Mouse (Mus musculus) embryonic facial prominence, embryonic 12.5 days (tissue): ENCODE results near the gene Trappc2. TPM values are rescaled to one million over a fixed set of nuclear protein-coding genes. Genes with fewer than 3 reads are reported as not detected.

Experiments used
- ATAC-seq: fragments of 200-750 bp; cut with Nextera tagmentation; 2 replicates; pipeline ENCODE4 v1.8.0; 2017; ENCODE audit not compliant: insufficient number of reproducible peaks, insufficient read depth, low FRiP score, low TSS enrichment
- H3K27ac ChIP-seq: fragments of 300-500 bp; sonication (generic); 2 replicates; pipeline ENCODE4 v1.5.1; 2016; ENCODE audit warnings: mild to moderate bottlenecking
- H3K27me3 ChIP-seq: fragments of 300-500 bp; sonication (generic); 2 replicates; pipeline ENCODE4 v1.6.1; 2016; ENCODE audit warnings: mild to moderate bottlenecking, moderate library complexity
- H3K36me3 ChIP-seq: fragments of 300-500 bp; sonication (generic); 2 replicates; pipeline ENCODE4 v1.6.1; 2016; ENCODE audit warnings: mild to moderate bottlenecking
- H3K4me1 ChIP-seq: fragments of 300-500 bp; sonication (generic); 2 replicates; pipeline ENCODE4 v1.6.1; 2016
- H3K4me2 ChIP-seq: fragments of 300-500 bp; sonication (generic); replicated peaks from 2 replicates; pipeline ENCODE4 v1.6.1; 2016; ENCODE audit warnings: mild to moderate bottlenecking, moderate library complexity
- H3K4me3 ChIP-seq: fragments of 300-500 bp; sonication (generic); 2 replicates; pipeline ENCODE4 v1.5.1; 2016; ENCODE audit warnings: mild to moderate bottlenecking
- H3K9ac ChIP-seq: fragments of 300-500 bp; sonication (generic); 2 replicates; pipeline ENCODE4 v1.6.1; 2016; ENCODE audit warnings: mild to moderate bottlenecking, moderate library complexity
- H3K9me3 ChIP-seq: fragments of 300-500 bp; sonication (generic); 2 replicates; pipeline ENCODE4 v1.6.1; 2016; ENCODE audit warnings: mild to moderate bottlenecking, moderate library complexity
- WGBS: fragments of 180-500 bp; shearing (Covaris S2); methylation state at CpG from one replicate; pipeline ENCODE4 v1.1.7; 2016; 5-methylcytosine and 5-hydroxymethylcytosine counted together
- polyA plus RNA-seq: library from polyadenylated mRNA; unstranded; fragments of >200 nt; fragmentation: Nextera tagmentation; extraction: Ambion mirVana; gene quantifications from 2 replicates; pipeline ENCODE4 v1.2.1, GENCODE M21; 2016

Trappc2 gene
- polyA plus RNA-seq, 1 experiment from 2014 or later = 31.2 TPM

GRCm38 (mm10) chrX:166477393-166477792 is 37.0 kb downstream of the Trappc2 start:
- no peaks in the 10 kb centered on the region for H3K4me1 ChIP-seq
- no peaks in the 10 kb centered on the region for H3K9me3 ChIP-seq
- peak overlapping the region; percentile 53 for H3K4me2 ChIP-seq
- no peaks in the 10 kb centered on the region for H3K36me3 ChIP-seq
- H3K4me3 ChIP-seq = 0 out of 2 replicates have a peak overlapping the region, but pooled peaks have one; percentile 10
- H3K9ac ChIP-seq = no peak overlapping the region
- H3K27me3 ChIP-seq = 0 out of 2 replicates have a peak, but pooled peaks cover 5% of the 10 kb centered on the region
- no peak overlapping the region for H3K27ac ChIP-seq
- 62% methylated on average over 6 of the region's 6 CpGs for WGBS
- ATAC-seq = no peak

GRCm38 (mm10) chrX:166478631-166479364 is 38.4 kb downstream of the Trappc2 start:
- no peak for ATAC-seq
- peak overlapping the region; percentile 59 for H3K4me3 ChIP-seq
- H3K9ac ChIP-seq = peak overlapping the region; percentile 65
- no peaks in the 10 kb centered on the region for H3K36me3 ChIP-seq
- no peaks in the 10 kb centered on the region for H3K9me3 ChIP-seq
- 26% methylated on average over 28 of the region's 28 CpGs for WGBS
- peak overlapping the region; percentile 53 for H3K4me2 ChIP-seq
- H3K4me1 ChIP-seq = no peaks in the 10 kb centered on the region
- H3K27ac ChIP-seq = peak overlapping the region; percentile 81
- H3K27me3 ChIP-seq = 0 out of 2 replicates have a peak, but pooled peaks cover 5% of the 10 kb centered on the region

GRCm38 (mm10) chrX:166479365-166479983 is 39.1 kb downstream of the Trappc2 start, which contains the start of gene Rab9:
Rab9 (minus strand) TSS chrX:166479867.
- WGBS = 17% methylated on average over 36 of the region's 41 CpGs
- peak within 1 kb of the TSS; percentile 65 for H3K9ac ChIP-seq
- H3K27ac ChIP-seq = peak within 1 kb of the TSS; percentile 81
- H3K4me1 ChIP-seq = no peaks in the 10 kb centered on the region
- peak; percentile 96 for ATAC-seq
- H3K9me3 ChIP-seq = no peaks in the 10 kb centered on the region
- no peaks in the 10 kb centered on the region for H3K36me3 ChIP-seq
- H3K4me3 ChIP-seq = peak within 1 kb of the TSS; percentile 59
- peak within 1 kb of the TSS; percentile 53 for H3K4me2 ChIP-seq
- 0 out of 2 replicates have a peak, but pooled peaks cover 5% of the 10 kb centered on the region for H3K27me3 ChIP-seq

- Histone ChIP-seq H3K4me3 (no peak overlapping the region), H3K4me1 (no peaks in the 10 kb centered on the region), H3K4me2 (no peak overlapping the region), H3K9ac (no peak overlapping the region), H3K9me3 (no peaks in the 10 kb centered on the region), H3K27ac (no peak overlapping the region), H3K36me3 (no peaks in the 10 kb centered on the region), H3K27me3 (no peaks in the 10 kb centered on the region)
- 96% methylated on average over 2 of the region's 2 CpGs for WGBS
- no peak for ATAC-seq
Observed at GRCm38 (mm10) chrX:166495052-166495451, 54.7 kb downstream of the Trappc2 start.

GRCm38 (mm10) chrX:166497771-166498170 is 57.4 kb downstream of the Trappc2 start:
- ATAC-seq = no peak
- no peaks in the 10 kb centered on the region for H3K27me3 ChIP-seq
- 56% methylated on average over 4 of the region's 4 CpGs for WGBS

GRCm38 (mm10) chrX:166499496-166500190 is 59.3 kb downstream of the Trappc2 start:
- Histone ChIP-seq H3K4me3 (no peak overlapping the region), H3K27ac (no peak overlapping the region), H3K4me2 (no peak overlapping the region), H3K4me1 (no peaks in the 10 kb centered on the region), H3K36me3 (no peaks in the 10 kb centered on the region), H3K27me3 (no peaks in the 10 kb centered on the region), H3K9me3 (no peaks in the 10 kb centered on the region), H3K9ac (no peak overlapping the region)
- no peak for ATAC-seq
- 89% methylated on average over 1 of the region's 1 CpGs for WGBS

More at GRCm38 (mm10) chrX:166497771-166498170, 57.4 kb downstream of the Trappc2 start:
- no peaks in the 10 kb centered on the region for H3K36me3 ChIP-seq
- H3K9me3 ChIP-seq = no peaks in the 10 kb centered on the region
- H3K27ac ChIP-seq = no peak overlapping the region
- H3K9ac ChIP-seq = no peak overlapping the region
- no peaks in the 10 kb centered on the region for H3K4me1 ChIP-seq
- no peak overlapping the region for H3K4me3 ChIP-seq
- H3K4me2 ChIP-seq = no peak overlapping the region

Other genes starting within 250 kb of the Trappc2 start
- 27.2 and 31.0 TPM in 2 replicates for gene Gpm6b, start 201.7 kb upstream of the Trappc2 start, polyA plus RNA-seq
- 7.9 and 9.1 TPM in 2 replicates for gene Ofd1, start 130 bp downstream of the Trappc2 start, polyA plus RNA-seq
- 57.7 and 59.9 TPM in 2 replicates for gene Rab9, start 39.3 kb downstream of the Trappc2 start, polyA plus RNA-seq
- 10.8 and 11.8 TPM in 2 replicates for gene Tceanc, start 78.0 kb downstream of the Trappc2 start, polyA plus RNA-seq
- gene Egfl6, start 145.1 kb downstream of the Trappc2 start, polyA plus RNA-seq = 44.7 and 49.8 TPM in 2 replicates